Mouse (Mus musculus): ENCODE results near the gene Pqlc3.
"Not testable (repeated sequence)": the region's sequence is repeated elsewhere in the genome, so short reads cannot be mapped to it uniquely, and the experiment has no call there.

Gene Pqlc3

GRCm38 (mm10) chr12:16999739-17000497, at the start of gene Pqlc3:
TSS of gene Pqlc3 (minus strand) at chr12:17000408.
- DNase-seq (ENCODE audit: low spot score): peak; percentile 83

- no peak for DNase-seq (ENCODE audit: low spot score)
These were observed 49.6 kb upstream of the Pqlc3 start for GRCm38 (mm10) chr12:17049796-17050195.

GRCm38 (mm10) chr12:17048979-17049612, 48.9 kb upstream of the Pqlc3 start:
- no peak for DNase-seq (ENCODE audit: low spot score)

GRCm38 (mm10) chr12:17043311-17043710, 43.1 kb upstream of the Pqlc3 start:
- no peak for DNase-seq (ENCODE audit: low spot score)

GRCm38 (mm10) chr12:17040567-17040966, 40.4 kb upstream of the Pqlc3 start:
- DNase-seq (ENCODE audit: low spot score): no peak

GRCm38 (mm10) chr12:17039415-17039814, 39.2 kb upstream of the Pqlc3 start:
- no peak for DNase-seq (ENCODE audit: low spot score)

GRCm38 (mm10) chr12:17038246-17038645, 38.0 kb upstream of the Pqlc3 start:
- no peak for DNase-seq (ENCODE audit: low spot score)

- DNase-seq (ENCODE audit: low spot score): no peak
These were observed 36.9 kb upstream of the Pqlc3 start for GRCm38 (mm10) chr12:17037053-17037610.

- no peak for DNase-seq (ENCODE audit: low spot score)
These were observed 36.3 kb upstream of the Pqlc3 start for GRCm38 (mm10) chr12:17036532-17036931.

GRCm38 (mm10) chr12:17035128-17035527, 34.9 kb upstream of the Pqlc3 start:
- DNase-seq (ENCODE audit: low spot score): peak; percentile 49

- no peak for DNase-seq (ENCODE audit: low spot score)
These were observed 34.5 kb upstream of the Pqlc3 start for GRCm38 (mm10) chr12:17034671-17035070.

- no peak for DNase-seq (ENCODE audit: low spot score)
These were observed 33.2 kb upstream of the Pqlc3 start for GRCm38 (mm10) chr12:17033464-17033841.

- DNase-seq (ENCODE audit: low spot score): peak; percentile 62
These were observed 32.7 kb upstream of the Pqlc3 start for GRCm38 (mm10) chr12:17032694-17033463.

- DNase-seq (ENCODE audit: low spot score): no peak
These were observed 24.4 kb upstream of the Pqlc3 start for GRCm38 (mm10) chr12:17024554-17025110.

- DNase-seq (ENCODE audit: low spot score): no peak
These were observed 21.9 kb upstream of the Pqlc3 start for GRCm38 (mm10) chr12:17022145-17022544.

- DNase-seq (ENCODE audit: low spot score): not testable (repeated sequence)
These were observed 20.9 kb upstream of the Pqlc3 start for GRCm38 (mm10) chr12:17021125-17021524.

GRCm38 (mm10) chr12:17018468-17018867, 18.3 kb upstream of the Pqlc3 start:
- peak; percentile 38 for DNase-seq (ENCODE audit: low spot score)

- DNase-seq (ENCODE audit: low spot score): no peak
These were observed 15.5 kb upstream of the Pqlc3 start for GRCm38 (mm10) chr12:17015711-17016110.

- DNase-seq (ENCODE audit: low spot score): no peak
These were observed 12.1 kb upstream of the Pqlc3 start for GRCm38 (mm10) chr12:17012067-17012899.

GRCm38 (mm10) chr12:17011100-17011870, 11.1 kb upstream of the Pqlc3 start, which contains the start of gene 2410004P03Rik:
TSS of gene 2410004P03Rik (minus strand) at chr12:17011727.
- peak; percentile 65 for DNase-seq (ENCODE audit: low spot score)
